25 mouse cellular contexts compared by ENCODE assay signal in genomic region chr6:54854859-54855258, GRCm38 (mm10). TPM values are rescaled to one million over a fixed set of nuclear protein-coding genes. Genes with fewer than 3 reads are reported as not detected.
DNase-seq lines count a peak whose midpoint lies in the region; ATAC-seq lines count a peak whose summit lies in the region.
"Had no signal": no experiment of that assay in that cellular context is flagged by ENCODE, and none has a peak within 500 bp of the region (broad histone marks: within the 10 kb centered on the region; RNA-seq: fewer than 3 reads in every experiment).

No protein-coding gene starts in this region.

- H3K27me3 ChIP-seq in embryonic facial prominence, embryonic 10.5 days (replicated peaks; ENCODE audit: low read depth, poor library complexity, severe bottlenecking) = no peaks in the 10 kb centered on the region
- H3K27me3 ChIP-seq: embryonic facial prominence, embryonic 15.5 days; forebrain, embryonic 15.5 days; kidney, embryonic 15.5 days; limb, embryonic 13.5 days; lung, embryonic 15.5 days; neural tube, embryonic 13.5 days had no signal

- WGBS in embryonic facial prominence, embryonic 10.5 days = 44% methylated on average over 4 of the region's 4 CpGs

- no peak overlapping the region for H3K4me3 ChIP-seq in embryonic facial prominence, embryonic 10.5 days
- H3K4me3 ChIP-seq: embryonic facial prominence, embryonic 15.5 days; forebrain, embryonic 15.5 days; kidney, embryonic 15.5 days; limb, embryonic 13.5 days; lung, embryonic 15.5 days; neural tube, embryonic 13.5 days had no signal

- H3K9me3 ChIP-seq in embryonic facial prominence, embryonic 10.5 days = no peaks in the 10 kb centered on the region
- H3K9me3 ChIP-seq: embryonic facial prominence, embryonic 15.5 days; forebrain, embryonic 15.5 days; kidney, embryonic 15.5 days; limb, embryonic 13.5 days; lung, embryonic 15.5 days; neural tube, embryonic 13.5 days had no signal

- H3K4me1 ChIP-seq in embryonic facial prominence, embryonic 10.5 days = peaks cover 41% of the 10 kb centered on the region

- no peaks in the 10 kb centered on the region for H3K36me3 ChIP-seq in embryonic facial prominence, embryonic 10.5 days (replicated peaks)
- H3K36me3 ChIP-seq: embryonic facial prominence, embryonic 15.5 days; forebrain, embryonic 15.5 days; kidney, embryonic 15.5 days; limb, embryonic 13.5 days; lung, embryonic 15.5 days; neural tube, embryonic 13.5 days had no signal

- no peak overlapping the region for H3K27ac ChIP-seq in embryonic facial prominence, embryonic 10.5 days (replicated peaks)
- H3K27ac ChIP-seq: embryonic facial prominence, embryonic 15.5 days; forebrain, embryonic 15.5 days; hindbrain, postnatal 0 days; limb, embryonic 13.5 days; liver, embryonic 14.5 days; lung, embryonic 15.5 days; neural tube, embryonic 13.5 days had no signal

- DNase-seq in CD4-positive helper T cell, adult 2 months (ENCODE audit: low read depth, low spot score) = peak; percentile 31
- peak; percentile 43 for DNase-seq in CD4-positive, CD25-positive, alpha-beta regulatory T cell, adult 2 months (ENCODE audit: low read depth, low spot score)
- peak; percentile 92 for DNase-seq in R1 (ENCODE audit: low read depth, low spot score)
- DNase-seq in embryo, embryonic 9.5 days (ENCODE audit: extremely low spot score) = no peak
- no peak for DNase-seq in cerebellum, postnatal 25 days
- no peak for DNase-seq in embryonic facial prominence, embryonic 10.5 days (ENCODE audit: low spot score)
- DNase-seq: adrenal gland, adult 2 months; cerebellum, adult 2 months; cerebellum, postnatal 36 days; embryo, embryonic 11 days; gastrocnemius, postnatal 10 days; kidney, postnatal 4 days; lung, postnatal 4 days; midbrain, embryonic 14.5 days; right cerebral cortex, postnatal 4 days had no signal

- peak; percentile 47 for ATAC-seq in inflammation-experienced regulatory T-cells, adult 6 months
- ATAC-seq in monocyte, adult 5-6 weeks (replicated peaks; ENCODE audit: insufficient number of reproducible peaks, low FRiP score, low TSS enrichment, poor library complexity, severe bottlenecking) = no peak
- ATAC-seq: forebrain, embryonic 15.5 days; hindbrain, postnatal 0 days had no signal

RNA-seq across cellular contexts. Expression of gene Znrf2, which starts 38.1 kb away (rescaled TPM):
- polyA plus RNA-seq in inflammation-experienced regulatory T-cells, adult 6 months (2017; shearing (Covaris generic)) = 10 to 100 TPM; 22.3 to 28.7 (median 23.7) TPM
- 1.8 and 2.5 TPM in 2 replicates for polyA plus RNA-seq in embryonic facial prominence, embryonic 10.5 days (2016; fragmentation: Nextera tagmentation; extraction: Ambion mirVana)
- 73.5 to 140 TPM (median 84.1 TPM) in 3 replicates for total RNA-seq in monocyte, adult 5-6 weeks (2017)

Comparison
In these comparisons a context has a peak if more than half of its experiments do, and no peak if none do; other contexts are left out.
1. DNase-seq: peak in CD4-positive helper T cell, adult 2 months (single experiment), CD4-positive, CD25-positive, alpha-beta regulatory T cell, adult 2 months (single experiment) and R1 (single experiment); none in embryo, embryonic 9.5 days (single experiment), cerebellum, postnatal 25 days (0 of 2) and embryonic facial prominence, embryonic 10.5 days (single experiment).